8 mouse cellular contexts compared by ENCODE assay signal in genomic region chr3:105538819-105539607, GRCm38 (mm10).
DNase-seq lines count a peak whose midpoint lies in the region; ATAC-seq and TF ChIP-seq lines count a peak whose summit lies in the region.

No protein-coding gene starts in this region.

- TF ChIP-seq POLR2A in heart, adult 2 months (IDR thresholded peaks at IDR 0.05; ENCODE audit: insufficient read depth, low read depth, low read length) = no peak

- intact Hi-C loops in gastrocnemius, postnatal 14 days (cut with DNase I; ENCODE audit: low total_unique reads) = no loop called here
- intact Hi-C loops in heart, adult 2 months (cut with DNase I) = loop anchor here (2.0 kb wide), 2 partner anchors 16 to 86 kb away; partner anchors contain the start of gene Kcnd3

- TF ChIP-seq EP300 in heart, adult 2 months (IDR thresholded peaks at IDR 0.05; ENCODE audit: insufficient read depth, low read depth, low read length) = peak; percentile 75

- peak; percentile 66 for ATAC-seq in common myeloid progenitor, adult 5-6 weeks (replicated peaks; ENCODE audit: low read depth, poor library complexity, severe bottlenecking)
- ATAC-seq in megakaryocyte-erythroid progenitor cell, adult 5-6 weeks (replicated peaks; ENCODE audit: low FRiP score, low TSS enrichment, poor library complexity, severe bottlenecking) = peak; percentile 57

- H3K4me3 ChIP-seq in heart, adult 2 months = no peak overlapping the region

- no peaks in the 10 kb centered on the region for H3K79me2 ChIP-seq in heart, adult 2 months (replicated peaks; ENCODE audit: control insufficient read depth, insufficient read depth, low read length)

- H3K36me3 ChIP-seq in heart, adult 2 months (ENCODE audit: control insufficient read depth, insufficient read depth, low read length) = no peaks in the 10 kb centered on the region

- no peaks in the 10 kb centered on the region for H3K27me3 ChIP-seq in heart, adult 2 months (ENCODE audit: control insufficient read depth, insufficient read depth, low read length)

- TF ChIP-seq CTCF in heart, adult 2 months (IDR thresholded peaks at IDR 0.05) = no peak

- peak overlapping the region; percentile 76 for H3K27ac ChIP-seq in heart, adult 2 months

- 11% methylated on average over 13 of the region's 13 CpGs for WGBS in heart, adult 2 months

- peak; percentile 27 for DNase-seq in gastrocnemius, adult 18-20 months (ENCODE audit: low spot score)
- no peak for DNase-seq in gastrocnemius, postnatal 14 days
- peak; percentile 45 to 74 for DNase-seq in heart, adult 2 months
- peak; percentile 30 for DNase-seq in thymus, postnatal 4 days
- DNase-seq in left cerebral cortex, adult 18-20 months (ENCODE audit: low spot score in 2 of 2) = no peak
- no peak for DNase-seq in kidney, adult 9 months

- H3K9ac ChIP-seq in heart, adult 2 months (ENCODE audit: low read depth, low read length) = no peak overlapping the region

- H3K4me1 ChIP-seq in heart, adult 2 months (ENCODE audit: control insufficient read depth, insufficient read depth, low read length) = peaks cover 2% of the 10 kb centered on the region; the same call in 1 of the 2 replicates

Comparison
In these comparisons a context has a peak if more than half of its experiments do, and no peak if none do; other contexts are left out.
1. DNase-seq: peak in gastrocnemius, adult 18-20 months (single experiment), heart, adult 2 months (2 of 2) and thymus, postnatal 4 days (single experiment); none in gastrocnemius, postnatal 14 days (single experiment), left cerebral cortex, adult 18-20 months (0 of 2) and kidney, adult 9 months (single experiment).